In the genomic region with DNA sequence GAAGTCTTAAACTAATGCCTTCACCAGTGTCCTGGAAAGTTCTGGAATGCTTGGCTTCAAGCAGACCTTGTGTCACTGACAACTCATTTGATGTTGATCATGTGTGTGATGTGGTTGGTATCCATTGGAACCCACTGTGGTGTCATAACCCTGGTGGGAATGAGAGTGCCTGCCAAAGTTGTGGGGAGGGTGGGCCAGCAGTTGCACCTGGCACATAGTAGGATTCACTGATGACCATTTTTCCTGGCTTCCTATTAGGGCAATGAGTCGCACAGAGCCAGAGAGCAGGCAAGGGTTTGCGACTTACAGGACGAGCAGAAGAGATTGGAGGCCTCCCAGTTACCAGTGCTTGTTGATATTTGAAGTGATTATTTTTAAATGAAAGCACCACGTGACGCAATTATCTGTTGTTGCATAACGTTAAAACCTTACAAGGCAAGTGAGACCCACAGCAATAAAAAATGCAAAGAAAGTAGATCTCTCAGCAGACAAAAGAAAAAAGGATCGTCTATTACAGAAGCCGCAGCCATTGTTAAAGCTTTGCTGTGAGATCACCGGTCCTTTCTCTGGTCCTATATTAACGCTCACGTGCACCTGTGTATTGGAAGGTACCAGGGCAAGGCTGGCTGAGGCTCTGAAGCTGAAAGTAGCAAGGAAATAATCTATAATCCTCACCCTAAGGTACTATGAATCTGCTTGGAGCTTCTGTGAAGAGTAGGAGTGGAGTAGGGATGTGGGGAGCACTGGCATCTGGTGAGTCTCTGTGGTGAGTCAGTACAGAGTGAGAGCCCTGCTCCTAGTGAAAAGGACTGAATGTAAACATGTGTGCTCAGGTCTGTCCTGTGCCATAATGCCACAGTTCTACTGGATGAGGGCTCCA, we compare ENCODE assay signal across 10 mouse cellular contexts.
A peak's percentile ranks its signal among the peaks of the same experiment; 100 is the strongest.
DNase-seq lines count a peak whose midpoint lies in the region; ATAC-seq and TF ChIP-seq lines count a peak whose summit lies in the region.
"Had no signal": no experiment of that assay in that cellular context is flagged by ENCODE, and none has a peak within 500 bp of the region (broad histone marks: within the 10 kb centered on the region; RNA-seq: fewer than 3 reads in every experiment).

No protein-coding gene starts in this region.

- no peak overlapping the region for H3K4me2 ChIP-seq in kidney, embryonic 15.5 days
- H3K4me2 ChIP-seq in embryonic facial prominence, embryonic 15.5 days (replicated peaks) = no peak overlapping the region
- H3K4me2 ChIP-seq in stomach, postnatal 0 days (replicated peaks; ENCODE audit: low read depth) = no peak overlapping the region

- H3K9ac ChIP-seq in kidney, embryonic 15.5 days = no peak overlapping the region
- no peak overlapping the region for H3K9ac ChIP-seq in embryonic facial prominence, embryonic 15.5 days
- no peak overlapping the region; the same call in 1 of the 2 replicates for H3K9ac ChIP-seq in stomach, postnatal 0 days (ENCODE audit: low read length)

- DNase-seq in kidney, adult 11 months = no peak
- DNase-seq in right cerebral cortex, postnatal 25 days = peak; percentile 51
- DNase-seq in right cerebral cortex, postnatal 4 days = no peak
- DNase-seq in stomach, postnatal 0 days (ENCODE audit: low spot score) = no peak
- DNase-seq: embryo, embryonic 11 days had no signal

- no peaks in the 10 kb centered on the region for H3K27me3 ChIP-seq in kidney, embryonic 15.5 days
- no peaks in the 10 kb centered on the region for H3K27me3 ChIP-seq in embryonic facial prominence, embryonic 15.5 days
- no peaks in the 10 kb centered on the region for H3K27me3 ChIP-seq in stomach, postnatal 0 days (ENCODE audit: control insufficient read depth, insufficient read depth, low read length)

- H3K4me3 ChIP-seq in kidney, embryonic 15.5 days (replicated peaks) = no peak overlapping the region
- no peak overlapping the region for H3K4me3 ChIP-seq in embryonic facial prominence, embryonic 15.5 days (replicated peaks)
- no peak overlapping the region for H3K4me3 ChIP-seq in stomach, postnatal 0 days (ENCODE audit: low read depth, low read length)

- ATAC-seq in kidney, embryonic 15.5 days (replicated peaks; ENCODE audit: low FRiP score) = no peak
- ATAC-seq in embryonic facial prominence, embryonic 15.5 days (ENCODE audit: insufficient number of reproducible peaks, low FRiP score, low TSS enrichment, low read depth) = no peak
- peak; percentile 38; the same call in 1 of the 2 replicates for ATAC-seq in stomach, postnatal 0 days (ENCODE audit: low FRiP score, low TSS enrichment)
- no peak for ATAC-seq in erythroblast, adult 5-6 weeks (replicated peaks; ENCODE audit: low FRiP score, poor library complexity, severe bottlenecking)
- ATAC-seq in erythroid progenitor cell, adult 5-6 weeks (replicated peaks; ENCODE audit: low FRiP score, poor library complexity, severe bottlenecking) = no peak
- ATAC-seq: inflammation-experienced regulatory T-cells, adult 6 months had no signal

- no peaks in the 10 kb centered on the region for H3K9me3 ChIP-seq in kidney, embryonic 15.5 days (replicated peaks)
- no peaks in the 10 kb centered on the region for H3K9me3 ChIP-seq in embryonic facial prominence, embryonic 15.5 days (replicated peaks)
- H3K9me3 ChIP-seq in stomach, postnatal 0 days (ENCODE audit: control insufficient read depth, low read length) = no peaks in the 10 kb centered on the region

- no peak for TF ChIP-seq CTCF in stomach, postnatal 0 days (IDR thresholded peaks at IDR 0.05; ENCODE audit: low read depth)

- peak overlapping the region; percentile 70 for H3K27ac ChIP-seq in kidney, embryonic 15.5 days
- H3K27ac ChIP-seq in embryonic facial prominence, embryonic 15.5 days (replicated peaks) = peak overlapping the region; percentile 71
- peak overlapping the region; percentile 75 for H3K27ac ChIP-seq in stomach, postnatal 0 days (replicated peaks)

- TF ChIP-seq EP300 in stomach, postnatal 0 days (optimal IDR thresholded peaks at IDR 0.05) = no peak

- no peaks in the 10 kb centered on the region for H3K36me3 ChIP-seq in kidney, embryonic 15.5 days
- no peaks in the 10 kb centered on the region for H3K36me3 ChIP-seq in embryonic facial prominence, embryonic 15.5 days
- no peaks in the 10 kb centered on the region for H3K36me3 ChIP-seq in stomach, postnatal 0 days (ENCODE audit: control insufficient read depth, insufficient read depth, low read length)

- H3K4me1 ChIP-seq in kidney, embryonic 15.5 days = peaks cover 45% of the 10 kb centered on the region
- H3K4me1 ChIP-seq in embryonic facial prominence, embryonic 15.5 days = peaks cover 48% of the 10 kb centered on the region
- peaks cover 19% of the 10 kb centered on the region for H3K4me1 ChIP-seq in stomach, postnatal 0 days (replicated peaks; ENCODE audit: control insufficient read depth, insufficient read depth)

- WGBS in kidney, embryonic 15.5 days = 78% methylated on average over 11 of the region's 11 CpGs
- 71% methylated on average over 11 of the region's 11 CpGs for WGBS in embryonic facial prominence, embryonic 15.5 days
- 57% methylated on average over 11 of the region's 11 CpGs for WGBS in stomach, postnatal 0 days
